Mouse (Mus musculus) forebrain, embryonic 16.5 days (tissue): ENCODE measurements around the gene Gm20388. TPM values are rescaled to one million over a fixed set of nuclear protein-coding genes. Genes with fewer than 3 reads are reported as not detected.

Experiments
- ATAC-seq: fragments of 200-750 bp; cut with Nextera tagmentation; 2 replicates; pipeline ENCODE4 v1.8.0; 2017; ENCODE audit warnings: mild to moderate bottlenecking, moderate library complexity
- H3K27ac ChIP-seq: fragments of 300-500 bp; sonication (generic); 2 replicates; pipeline ENCODE4 v1.5.1; 2014; ENCODE audit warnings: low read length, control low read depth
- H3K27me3 ChIP-seq: fragments of 300-500 bp; sonication (generic); replicated peaks from 2 replicates; pipeline ENCODE4 v1.6.1; 2014; ENCODE audit warnings: low read length; ENCODE audit not compliant: control insufficient read depth, insufficient read depth
- H3K36me3 ChIP-seq: fragments of 300-500 bp; sonication (generic); 2 replicates; pipeline ENCODE4 v1.6.1; 2014; ENCODE audit not compliant: control insufficient read depth, insufficient read depth
- H3K4me1 ChIP-seq: fragments of 300-500 bp; sonication (generic); replicated peaks from 2 replicates; pipeline ENCODE4 v1.6.1; 2014; ENCODE audit warnings: low read length; ENCODE audit not compliant: control insufficient read depth, insufficient read depth
- H3K4me2 ChIP-seq: fragments of 300-500 bp; sonication (generic); 2 replicates; pipeline ENCODE4 v1.6.1; 2014; ENCODE audit warnings: mild to moderate bottlenecking, low read length, control low read depth
- H3K4me3 ChIP-seq: fragments of 300-500 bp; sonication (generic); replicated peaks from 2 replicates; pipeline ENCODE4 v1.5.1; 2014; ENCODE audit warnings: mild to moderate bottlenecking, low read length, control low read depth
- H3K9ac ChIP-seq: fragments of 300-500 bp; sonication (generic); replicated peaks from 2 replicates; pipeline ENCODE4 v1.6.1; 2014; ENCODE audit warnings: low read depth, low read length, control low read depth
- H3K9me3 ChIP-seq: fragments of 300-500 bp; sonication (generic); 2 replicates; pipeline ENCODE4 v1.6.1; 2016; ENCODE audit warnings: low read length; ENCODE audit not compliant: control insufficient read depth
- WGBS: fragments of 180-500 bp; shearing (Covaris S2); extraction: QIAGEN DNeasy Blood & Tissue Kit; methylation state at CpG from one replicate; pipeline ENCODE4 v1.1.7; 2014; 5-methylcytosine and 5-hydroxymethylcytosine counted together
- polyA plus RNA-seq: library from polyadenylated mRNA; unstranded; fragments of >200 nt; fragmentation: Nextera tagmentation; extraction: Ambion mirVana; gene quantifications from 2 replicates; pipeline ENCODE4 v1.2.1, GENCODE M21; 2015

Gene Gm20388
- polyA plus RNA-seq, 1 experiment from 2014 or later, result 4.7 TPM

GRCm38 (mm10) chr8:119925428-119925827 is 14.8 kb downstream of the Gm20388 start:
- Histone ChIP-seq H3K27ac (no peak overlapping the region), H3K4me2 (no peak overlapping the region), H3K36me3 (no peaks in the 10 kb centered on the region), H3K27me3 (no peaks in the 10 kb centered on the region), H3K4me1 (0 out of 2 replicates have a peak, but pooled peaks cover 1% of the 10 kb centered on the region), H3K9ac (no peak overlapping the region), H3K4me3 (no peak overlapping the region), H3K9me3 (no peaks in the 10 kb centered on the region)
- ATAC-seq, result no peak
- WGBS, result 84% methylated on average over 4 of the region's 4 CpGs

GRCm38 (mm10) chr8:119926474-119926873 is 15.8 kb downstream of the Gm20388 start:
- no peak overlapping the region for H3K27ac ChIP-seq
- no peaks in the 10 kb centered on the region for H3K36me3 ChIP-seq
- H3K27me3 ChIP-seq, result no peaks in the 10 kb centered on the region
- no peak overlapping the region for H3K9ac ChIP-seq
- ATAC-seq, result no peak
- H3K4me1 ChIP-seq, result 0 out of 2 replicates have a peak, but pooled peaks cover 3% of the 10 kb centered on the region
- no peak overlapping the region for H3K4me3 ChIP-seq
- H3K4me2 ChIP-seq, result no peak overlapping the region
- no peaks in the 10 kb centered on the region for H3K9me3 ChIP-seq
- WGBS, result 85% methylated on average over 2 of the region's 2 CpGs

GRCm38 (mm10) chr8:119927422-119928092 is 16.9 kb downstream of the Gm20388 start:
- WGBS, result 37% methylated on average over 6 of the region's 6 CpGs
- H3K4me3 ChIP-seq, result no peak overlapping the region
- peak; percentile 59; the same call in 1 of the 2 replicates for ATAC-seq

GRCm38 (mm10) chr8:119931317-119931716 is 20.7 kb downstream of the Gm20388 start:
- ATAC-seq, result no peak
- Histone ChIP-seq H3K27ac (no peak overlapping the region), H3K4me1 (0 out of 2 replicates have a peak, but pooled peaks cover 3% of the 10 kb centered on the region), H3K9ac (no peak overlapping the region), H3K9me3 (no peaks in the 10 kb centered on the region), H3K36me3 (no peaks in the 10 kb centered on the region), H3K4me2 (no peak overlapping the region), H3K27me3 (no peaks in the 10 kb centered on the region), H3K4me3 (no peak overlapping the region)
- 94% methylated on average over 4 of the region's 4 CpGs for WGBS

More at GRCm38 (mm10) chr8:119927422-119928092, 16.9 kb downstream of the Gm20388 start:
- Histone ChIP-seq H3K27me3 (no peaks in the 10 kb centered on the region), H3K9me3 (no peaks in the 10 kb centered on the region), H3K9ac (no peak overlapping the region), H3K4me2 (no peak overlapping the region), H3K27ac (no peak overlapping the region), H3K4me1 (0 out of 2 replicates have a peak, but pooled peaks cover 3% of the 10 kb centered on the region), H3K36me3 (no peaks in the 10 kb centered on the region)

GRCm38 (mm10) chr8:119933681-119934080 is 23.0 kb downstream of the Gm20388 start:
- Histone ChIP-seq H3K27ac (no peak overlapping the region), H3K27me3 (no peaks in the 10 kb centered on the region), H3K9ac (no peak overlapping the region), H3K36me3 (no peaks in the 10 kb centered on the region), H3K4me3 (no peak overlapping the region), H3K4me2 (no peak overlapping the region), H3K4me1 (0 out of 2 replicates have a peak, but pooled peaks cover 3% of the 10 kb centered on the region), H3K9me3 (no peaks in the 10 kb centered on the region)
- ATAC-seq, result no peak
- 93% methylated on average over 4 of the region's 4 CpGs for WGBS

- no peak for ATAC-seq
- no peaks in the 10 kb centered on the region for H3K36me3 ChIP-seq
- 77% methylated on average over 6 of the region's 6 CpGs for WGBS
Observed at GRCm38 (mm10) chr8:119935541-119935940, 24.9 kb downstream of the Gm20388 start.

GRCm38 (mm10) chr8:119938481-119938880 is 27.8 kb downstream of the Gm20388 start:
- WGBS, result 86% methylated on average over 7 of the region's 7 CpGs

More at GRCm38 (mm10) chr8:119935541-119935940, 24.9 kb downstream of the Gm20388 start:
- Histone ChIP-seq H3K27me3 (no peaks in the 10 kb centered on the region), H3K4me1 (0 out of 2 replicates have a peak, but pooled peaks cover under 1% of the 10 kb centered on the region), H3K27ac (no peak overlapping the region), H3K9ac (no peak overlapping the region), H3K9me3 (no peaks in the 10 kb centered on the region), H3K4me2 (no peak overlapping the region), H3K4me3 (no peak overlapping the region)

GRCm38 (mm10) chr8:119939336-119939735 is 28.7 kb downstream of the Gm20388 start:
- no peaks in the 10 kb centered on the region for H3K9me3 ChIP-seq
- ATAC-seq, result no peak

More at GRCm38 (mm10) chr8:119938481-119938880, 27.8 kb downstream of the Gm20388 start:
- Histone ChIP-seq H3K9me3 (no peaks in the 10 kb centered on the region), H3K36me3 (peaks cover 13% of the 10 kb centered on the region), H3K9ac (no peak overlapping the region), H3K4me1 (no peaks in the 10 kb centered on the region), H3K4me3 (no peak overlapping the region), H3K27me3 (no peaks in the 10 kb centered on the region), H3K27ac (no peak overlapping the region), H3K4me2 (no peak overlapping the region)
- no peak for ATAC-seq

GRCm38 (mm10) chr8:119941471-119941870 is 30.8 kb downstream of the Gm20388 start:
- no peak for ATAC-seq
- H3K4me3 ChIP-seq, result no peak overlapping the region
- H3K36me3 ChIP-seq, result peaks cover 13% of the 10 kb centered on the region

More at GRCm38 (mm10) chr8:119939336-119939735, 28.7 kb downstream of the Gm20388 start:
- no peak overlapping the region for H3K4me3 ChIP-seq
- no peaks in the 10 kb centered on the region for H3K27me3 ChIP-seq
- H3K27ac ChIP-seq, result no peak overlapping the region
- no peak overlapping the region for H3K9ac ChIP-seq
- 80% methylated on average over 2 of the region's 2 CpGs for WGBS
- H3K4me1 ChIP-seq, result no peaks in the 10 kb centered on the region
- H3K4me2 ChIP-seq, result no peak overlapping the region
- peaks cover 13% of the 10 kb centered on the region for H3K36me3 ChIP-seq

More at GRCm38 (mm10) chr8:119941471-119941870, 30.8 kb downstream of the Gm20388 start:
- WGBS, result 86% methylated on average over 18 of the region's 18 CpGs
- no peaks in the 10 kb centered on the region for H3K27me3 ChIP-seq
- no peak overlapping the region for H3K4me2 ChIP-seq
- H3K4me1 ChIP-seq, result no peaks in the 10 kb centered on the region
- no peaks in the 10 kb centered on the region for H3K9me3 ChIP-seq
- no peak overlapping the region for H3K27ac ChIP-seq
- H3K9ac ChIP-seq, result no peak overlapping the region
